Mouse (Mus musculus) MEL-GATA-1-ER (cell line): ENCODE measurements around the gene Cradd.

ENCODE experiments used
- DNase-seq: peaks from one replicate; pipeline ENCODE4 v3.0.0-alpha.2; 2012; ENCODE audit warnings: low read depth; ENCODE audit errors: extremely low read depth

Gene Cradd

DNA sequence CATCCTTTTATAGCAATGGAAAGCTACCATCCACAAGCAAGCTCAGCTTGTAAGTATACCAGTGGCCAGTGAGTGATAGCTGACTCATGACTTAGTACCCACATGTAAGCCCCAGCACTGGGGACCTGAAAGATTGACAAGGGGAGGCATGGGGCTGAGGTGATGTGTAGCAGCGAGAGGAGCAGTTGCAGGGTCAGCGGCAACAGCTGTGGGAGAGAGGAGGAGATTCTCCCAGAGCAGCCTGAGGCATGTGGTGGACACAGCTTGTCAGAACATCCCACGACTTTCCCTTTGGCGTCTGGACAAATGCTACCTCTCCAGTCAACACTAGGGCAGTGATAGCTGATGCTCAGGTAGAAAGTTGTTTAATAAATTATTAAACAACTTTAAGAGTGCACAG lies 190.9 kb downstream of the Cradd start:
- DNase-seq, result no peak
